Mouse (Mus musculus): Measurements from ENCODE around the gene Tenm3.

Tenm3 gene

DNA sequence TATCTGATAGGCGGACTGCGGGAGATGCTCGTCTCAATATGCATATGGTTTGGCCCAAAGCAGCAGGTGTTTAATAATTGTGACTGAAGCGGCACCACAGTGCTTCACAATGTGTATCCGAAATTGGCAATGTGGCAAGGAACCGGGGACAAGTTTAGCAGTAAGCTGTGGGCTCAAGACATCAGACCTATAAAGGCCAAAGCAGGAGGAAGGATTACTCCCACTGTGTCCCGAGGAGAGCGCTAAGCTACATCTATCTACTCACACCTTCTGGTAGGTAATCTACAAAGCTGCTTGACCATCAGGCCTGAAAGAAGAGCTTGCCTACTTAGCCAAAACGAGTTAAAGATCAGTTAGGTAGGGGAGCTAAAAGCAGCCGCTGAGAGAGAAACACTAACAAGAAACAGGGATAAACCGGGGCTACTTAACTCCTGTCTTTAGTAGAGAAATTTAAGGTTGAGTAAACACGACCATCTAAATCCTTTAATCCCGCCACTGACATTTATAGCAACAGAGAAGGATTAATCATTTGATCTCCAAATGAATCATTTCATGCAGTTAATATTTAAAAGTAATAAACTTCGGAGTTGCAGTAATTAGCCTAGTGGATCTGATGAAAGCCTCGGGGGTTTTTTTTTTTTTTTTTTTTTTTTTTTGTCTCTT, 188.2 kb downstream of the Tenm3 start:
- no peak for DNase-seq

DNA sequence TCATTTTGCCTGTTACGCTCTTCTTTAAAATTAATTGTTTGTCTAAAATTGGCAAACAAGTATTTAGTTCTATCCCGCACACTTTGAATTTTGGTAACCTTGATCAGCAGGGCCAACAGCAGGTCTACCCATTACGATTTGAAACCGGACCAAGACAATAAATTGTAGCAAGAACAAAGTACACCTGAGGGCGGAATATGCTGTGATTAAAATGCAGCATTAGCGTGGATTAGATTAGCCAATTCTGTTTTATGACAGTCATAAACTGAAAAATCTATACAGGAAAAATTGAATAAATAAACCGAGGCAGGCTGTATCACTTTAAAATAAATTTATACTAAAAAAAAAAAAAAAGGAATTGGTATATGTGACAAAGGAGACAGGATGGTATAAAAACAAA, 193.9 kb downstream of the Tenm3 start:
- DNase-seq, result no peak

DNA sequence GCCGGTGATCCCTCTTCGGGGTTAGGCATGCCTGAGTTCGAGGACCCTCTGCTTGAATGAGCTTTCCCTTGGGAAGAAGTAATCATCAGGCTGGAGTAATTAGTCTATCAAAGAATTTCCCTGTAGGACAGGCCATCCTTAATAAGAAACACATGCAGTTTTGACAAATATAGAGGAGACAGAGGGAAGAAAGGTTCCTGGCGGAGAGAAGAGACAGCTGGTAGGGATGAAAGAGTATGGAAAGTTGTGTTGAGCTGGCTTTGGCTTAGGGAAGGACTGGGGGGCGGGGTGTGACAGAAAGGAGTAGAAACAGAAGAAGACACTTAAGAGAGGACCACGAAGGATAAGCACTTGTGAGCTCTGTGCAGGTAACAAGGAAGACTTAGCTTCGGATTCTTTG, 194.3 kb downstream of the Tenm3 start:
- DNase-seq, result no peak

DNA sequence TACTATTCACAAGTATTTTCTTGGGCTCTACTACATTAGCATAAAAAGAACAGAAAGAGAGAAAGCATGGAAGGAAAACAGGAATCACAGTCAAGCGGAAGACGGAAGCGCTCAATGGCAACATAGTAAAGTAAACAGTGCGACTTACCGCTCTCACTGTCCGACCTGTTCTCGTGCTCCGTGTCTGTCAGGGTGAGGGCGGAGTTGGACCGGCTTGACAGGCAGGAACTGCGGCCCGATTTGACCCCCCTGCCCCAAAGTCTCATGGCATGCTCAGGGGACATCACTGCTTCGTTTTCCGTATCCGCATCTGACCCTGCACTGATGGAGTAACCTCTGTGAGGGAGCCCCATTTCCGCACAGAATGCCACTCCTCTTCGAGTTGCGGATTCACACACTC, 197.6 kb downstream of the Tenm3 start:
- no peak for DNase-seq

DNA sequence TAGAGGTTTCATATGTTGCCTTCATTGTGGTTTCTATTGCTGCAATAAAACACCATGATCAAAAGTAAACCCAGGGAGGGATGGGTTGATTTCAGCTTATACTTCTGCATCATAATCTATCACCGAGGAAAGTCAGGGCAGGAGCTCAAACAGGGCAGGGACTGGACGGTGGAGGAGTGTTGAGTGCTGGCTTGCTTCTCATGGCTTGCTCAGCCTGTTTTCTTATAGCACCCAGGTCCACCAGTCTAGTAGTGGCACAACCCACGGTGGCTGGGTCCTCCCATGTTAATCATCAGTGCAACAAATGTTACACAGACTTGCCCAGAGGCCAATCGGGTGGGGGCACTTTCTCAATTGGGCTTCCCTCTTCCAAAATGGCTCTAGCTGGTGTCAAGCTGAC, 205.6 kb downstream of the Tenm3 start:
- DNase-seq, result no peak

DNA sequence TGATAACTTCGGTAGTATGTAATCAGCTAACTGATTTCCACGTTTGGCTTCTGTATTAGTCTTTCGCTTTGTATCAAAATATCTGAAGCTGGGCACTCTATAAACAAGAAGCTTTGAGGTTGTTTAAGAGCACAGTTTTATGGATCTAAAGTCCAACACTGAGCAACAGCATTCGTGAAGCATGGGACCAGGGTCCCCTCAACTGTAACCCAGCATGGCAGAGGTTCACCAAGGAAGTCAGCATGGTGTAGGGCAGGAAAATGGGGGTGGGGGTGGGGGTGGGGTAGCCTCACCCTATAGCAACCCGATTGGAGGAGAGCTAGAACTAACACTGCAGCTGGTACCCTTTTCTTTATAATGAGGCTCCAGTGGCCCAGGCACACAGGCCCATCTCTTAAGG, 206.8 kb downstream of the Tenm3 start:
- DNase-seq, result no peak

DNA sequence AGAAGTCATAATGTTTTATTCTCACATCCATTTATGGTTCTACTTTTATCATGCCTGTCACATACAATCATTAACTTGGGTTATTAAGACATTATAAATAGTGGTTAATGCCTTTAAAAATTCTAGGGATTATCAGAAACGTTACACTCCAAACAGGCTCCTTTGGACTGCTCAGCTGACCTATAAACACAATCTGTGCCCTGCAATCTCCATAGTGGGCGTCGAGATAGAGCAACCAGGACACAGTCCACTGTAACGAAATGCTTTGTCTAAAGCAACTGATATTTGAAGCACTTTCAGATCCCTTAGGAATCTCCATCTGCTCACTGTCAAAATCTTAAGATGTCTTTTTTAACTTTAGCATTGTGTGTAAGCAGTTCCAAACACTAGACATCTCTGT, 207.9 kb downstream of the Tenm3 start:
- DNase-seq, result no peak

DNA sequence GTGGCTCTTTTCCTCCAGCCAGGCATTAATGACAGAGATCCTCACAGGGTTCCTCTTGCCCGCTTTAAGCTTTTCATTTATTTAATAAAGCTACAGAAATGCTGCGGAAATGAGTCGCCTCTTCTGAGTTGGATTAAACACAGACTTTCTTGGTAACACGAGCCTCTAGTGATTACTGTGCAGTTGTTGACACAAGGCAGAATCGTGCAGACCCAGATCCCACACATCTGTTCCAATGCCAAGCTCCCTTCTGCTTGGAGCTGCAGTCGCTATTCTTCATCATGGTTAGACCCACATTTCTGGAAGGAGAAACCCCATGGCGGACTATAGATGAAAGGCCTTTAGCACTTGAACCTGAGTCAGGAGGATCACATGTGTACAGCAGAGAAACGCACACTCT, 210.3 kb downstream of the Tenm3 start:
- DNase-seq, result no peak

DNA sequence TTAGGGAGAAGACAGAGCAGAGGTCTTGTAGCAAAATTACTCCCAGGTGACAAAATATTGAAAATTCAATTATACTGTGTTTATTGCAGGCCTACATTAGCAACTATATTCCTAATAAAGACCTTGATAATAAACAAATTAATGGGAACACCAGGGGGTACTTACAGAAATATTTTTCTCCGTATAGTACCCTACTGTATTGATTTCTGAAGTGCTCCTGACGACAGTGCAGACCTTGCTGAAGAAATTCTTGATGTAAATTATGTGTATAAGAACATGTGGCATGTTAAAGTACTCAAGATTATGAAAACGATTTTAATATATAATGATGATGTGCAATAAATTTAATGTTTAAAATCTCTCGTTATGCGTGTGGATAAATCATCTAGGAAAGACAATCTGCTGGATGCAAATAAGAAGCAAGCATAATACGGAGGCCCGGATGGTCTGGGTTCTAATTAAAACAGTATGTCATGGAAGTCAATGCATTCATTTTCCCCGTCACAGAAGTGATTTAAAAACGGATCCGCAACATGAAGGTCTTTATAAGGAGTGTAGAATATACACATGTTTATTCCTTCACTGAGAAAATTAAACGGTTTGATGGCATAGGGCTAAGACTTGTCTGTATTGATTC, 221.1 kb downstream of the Tenm3 start:
- DNase-seq, result no peak

DNA sequence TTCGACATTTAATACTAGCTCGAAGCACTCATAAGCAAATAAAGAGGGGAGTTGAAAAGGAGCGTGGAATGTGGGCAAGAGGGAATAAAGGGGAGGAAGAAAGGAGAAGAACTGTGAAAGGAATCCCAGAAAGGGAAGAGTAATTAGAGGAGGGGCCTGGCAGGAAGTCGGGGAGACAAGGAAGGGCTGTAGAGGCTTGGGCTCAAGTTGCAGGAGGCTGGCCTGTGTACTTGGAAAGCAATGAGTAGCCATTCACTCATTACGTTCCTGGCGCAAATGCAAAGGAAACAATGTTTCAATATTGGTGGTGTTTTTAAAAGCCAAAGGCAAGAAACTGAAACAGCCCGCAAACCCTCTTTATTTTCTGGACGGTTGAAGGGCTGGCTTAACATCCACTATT, 228.7 kb downstream of the Tenm3 start:
- no peak for DNase-seq

DNA sequence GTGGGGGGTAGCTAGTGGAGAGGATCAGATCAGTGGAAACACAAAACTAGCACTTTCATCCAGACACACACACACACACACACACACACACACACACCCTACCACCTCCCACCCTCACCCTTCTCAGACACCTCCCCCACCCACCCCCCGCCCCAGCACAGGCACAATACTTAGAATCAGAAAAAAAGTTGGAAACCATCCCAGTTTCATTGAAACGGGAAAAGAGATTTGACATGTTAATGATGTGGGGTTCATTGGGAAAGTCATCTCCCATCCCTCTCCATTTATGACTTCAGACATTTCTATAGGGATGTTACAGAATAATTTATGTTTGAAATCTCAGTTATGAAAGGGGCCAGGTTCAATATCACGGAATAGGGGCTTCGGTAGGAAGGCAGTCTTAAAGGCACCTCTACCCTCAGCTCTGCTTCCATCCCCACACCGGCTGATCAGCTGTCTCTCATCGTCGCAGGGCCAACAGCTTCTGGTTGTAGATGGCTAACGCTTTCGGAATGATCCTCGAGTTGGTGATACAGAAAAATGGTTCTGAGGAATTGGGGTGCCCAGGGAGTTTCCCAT, 231.7 kb downstream of the Tenm3 start:
- no peak for DNase-seq

DNA sequence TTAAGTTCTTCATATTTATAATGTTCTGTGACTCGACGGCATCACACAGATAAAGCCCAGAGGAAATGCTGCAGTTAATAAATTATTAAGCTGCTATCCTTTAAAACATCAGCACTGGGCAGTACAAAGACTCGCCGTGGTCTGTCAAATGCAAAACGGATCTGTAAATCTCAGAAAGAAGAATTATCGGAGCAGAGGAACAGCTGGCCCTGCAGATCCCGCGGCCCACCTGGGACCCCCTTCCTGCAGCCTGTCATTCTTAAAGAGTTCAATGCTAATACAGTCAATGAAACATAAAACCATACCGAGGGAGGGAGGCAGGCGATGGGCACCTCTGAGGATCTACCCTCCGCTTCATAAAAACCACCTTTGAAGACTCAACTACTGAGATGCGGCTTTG, 232.6 kb downstream of the Tenm3 start:
- DNase-seq, result no peak

DNA sequence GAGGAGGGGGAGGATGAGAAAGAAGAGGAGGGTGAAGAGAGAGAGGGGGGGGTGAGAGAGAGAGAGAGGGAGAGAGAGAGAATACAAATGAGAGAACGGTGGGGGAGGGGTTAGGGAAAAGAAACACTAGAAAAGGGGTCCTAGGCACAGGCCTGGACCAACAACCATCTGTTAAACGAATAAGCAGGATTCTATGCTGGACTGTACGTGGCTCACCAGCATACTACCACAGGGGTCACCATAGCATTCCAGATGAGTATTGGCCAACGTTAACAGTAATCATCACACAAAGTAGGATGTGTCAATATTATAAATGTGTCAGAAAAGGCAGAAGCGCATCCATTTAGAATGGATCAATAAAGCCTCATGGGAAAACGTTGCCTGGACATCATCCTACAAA, 233.4 kb downstream of the Tenm3 start:
- no peak for DNase-seq

DNA sequence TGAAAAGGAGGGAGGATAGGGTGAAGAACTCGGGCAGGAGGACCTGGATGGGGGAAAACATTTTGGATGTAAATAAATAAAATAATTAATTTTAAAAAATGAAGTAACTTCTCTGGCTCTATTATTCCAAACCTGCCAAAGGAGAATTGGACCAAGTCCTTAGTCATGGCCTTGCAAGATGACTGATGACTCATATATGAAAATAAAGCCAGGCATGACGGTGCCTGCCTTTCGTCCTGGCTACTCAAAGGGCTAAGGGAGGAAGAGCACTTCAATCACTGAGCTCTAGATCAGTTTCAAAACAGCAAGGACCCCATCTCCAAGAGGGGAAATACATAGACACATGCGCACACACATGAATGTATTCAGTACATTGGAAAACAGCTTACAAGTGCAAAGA, 234.1 kb downstream of the Tenm3 start:
- DNase-seq, result no peak

DNA sequence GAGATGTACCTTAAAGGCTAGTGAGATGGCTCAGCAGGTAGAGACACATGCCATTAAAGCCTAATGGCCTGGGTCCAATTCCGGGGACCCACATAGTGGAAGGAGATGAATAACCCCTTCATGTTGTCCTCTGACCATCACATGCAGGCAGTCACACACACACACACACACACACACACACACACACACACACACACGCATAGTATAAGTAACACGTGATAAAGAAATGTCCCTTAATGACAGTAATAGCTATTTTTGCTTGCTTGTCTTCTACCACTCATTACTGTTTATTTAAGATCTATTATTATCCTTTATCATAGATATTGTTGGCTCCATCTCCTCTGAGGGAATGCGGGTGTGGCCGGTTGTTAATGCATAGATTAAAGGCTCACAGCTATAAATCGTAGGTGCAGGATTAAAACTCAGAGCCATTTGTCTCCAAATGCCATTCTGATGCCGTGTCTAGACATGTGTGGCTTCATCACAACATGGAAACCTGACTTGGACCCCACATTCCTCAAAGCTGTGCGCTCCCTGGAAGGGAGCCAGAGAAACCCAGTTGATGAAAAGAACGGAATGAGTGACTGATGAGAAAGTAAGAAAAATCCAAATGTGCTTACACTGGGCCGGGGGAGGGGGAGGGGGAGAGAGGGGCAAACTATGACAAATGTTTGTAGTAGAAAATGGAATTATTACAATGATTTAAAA, 239.4 kb downstream of the Tenm3 start:
- DNase-seq, result no peak

DNA sequence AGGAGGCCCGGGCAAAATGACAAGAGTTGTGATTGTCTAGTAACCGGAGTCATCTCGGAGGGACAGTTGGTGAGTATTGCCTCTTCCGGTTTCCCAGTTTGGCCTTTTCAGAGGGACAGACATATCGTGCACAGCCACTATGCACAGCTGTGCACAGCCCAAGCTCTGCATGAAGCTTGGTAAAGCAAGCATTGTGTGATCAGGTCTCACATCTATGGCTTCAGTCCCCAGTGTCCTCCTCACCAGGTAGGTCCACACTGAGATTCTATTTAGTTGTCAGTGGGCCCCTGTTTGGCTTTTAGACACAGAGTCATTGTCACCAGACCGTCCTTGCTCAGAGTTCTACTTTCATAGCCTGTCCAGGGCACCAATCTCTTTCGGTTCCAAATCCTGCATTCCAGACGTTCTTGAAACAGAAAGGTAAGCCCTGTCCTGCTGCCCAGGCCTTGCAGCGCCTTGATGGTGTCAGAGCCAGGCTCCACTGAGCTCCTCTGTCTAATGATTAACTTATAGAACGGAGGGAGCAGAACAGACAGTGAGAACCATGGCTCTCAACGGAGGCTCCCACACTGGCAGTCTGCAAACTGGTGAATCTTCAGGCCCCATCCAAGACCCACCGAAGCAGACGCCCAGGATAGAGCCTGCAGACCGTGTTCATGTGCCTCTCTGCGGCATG, 240.4 kb downstream of the Tenm3 start:
- no peak for DNase-seq

DNA sequence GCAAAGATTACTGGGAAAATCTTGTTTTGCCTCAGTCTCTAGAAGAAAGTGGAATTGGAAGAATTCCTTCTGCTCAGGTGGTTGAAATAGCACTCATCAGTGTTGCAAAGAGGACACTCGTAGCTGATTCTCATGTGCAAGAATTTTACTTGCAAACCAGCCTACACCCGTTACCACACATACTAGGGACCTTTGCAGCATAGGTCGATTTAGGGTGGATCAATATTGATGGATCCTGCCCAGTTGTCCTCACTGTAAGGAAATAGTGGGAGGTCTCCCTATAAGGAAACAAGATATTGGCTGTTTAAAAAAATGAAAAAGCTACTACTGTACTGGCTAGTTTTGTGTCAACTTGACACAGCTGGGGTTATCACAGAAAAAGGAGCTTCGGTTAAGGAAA, 242.1 kb downstream of the Tenm3 start:
- DNase-seq, result no peak

DNA sequence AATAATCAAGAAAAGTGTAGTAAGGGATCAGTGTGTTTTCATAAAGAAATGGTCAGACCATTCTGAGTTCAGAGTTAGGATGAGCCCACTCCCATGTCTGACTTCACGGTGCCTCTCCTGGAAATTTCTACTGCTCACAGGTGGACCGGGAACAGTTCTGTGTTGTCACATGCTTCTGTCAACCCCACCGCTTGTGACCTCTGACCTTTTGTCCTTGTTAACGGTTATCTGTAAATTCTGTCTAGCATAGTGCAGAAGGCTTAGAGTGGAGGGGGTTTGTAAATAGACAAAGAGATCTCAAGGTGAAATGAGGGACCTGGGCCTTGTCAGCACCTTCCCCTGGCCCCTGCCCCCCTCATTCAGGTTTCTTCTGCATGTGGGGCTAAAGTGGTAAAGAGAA, 244.7 kb downstream of the Tenm3 start:
- DNase-seq, result no peak

DNA sequence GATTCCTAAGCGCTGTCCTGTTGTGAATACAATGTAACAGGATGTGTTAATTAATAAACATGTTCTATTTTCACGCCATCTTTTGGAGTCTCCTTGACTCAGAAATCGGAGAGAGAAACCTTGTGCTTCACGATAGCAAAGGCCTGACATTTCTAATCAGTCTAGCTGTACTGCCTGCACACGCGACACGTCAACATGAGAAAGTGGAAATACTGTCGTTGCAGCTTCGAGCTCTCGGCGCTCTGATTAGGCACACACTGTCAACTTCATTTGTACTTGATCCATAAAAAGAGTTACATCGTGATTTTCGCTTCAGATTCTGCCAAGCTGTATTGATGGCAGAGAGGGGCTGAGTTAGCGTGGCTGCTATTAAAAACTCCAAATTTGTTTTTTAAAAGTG, 247.4 kb downstream of the Tenm3 start:
- DNase-seq, result no peak

DNA sequence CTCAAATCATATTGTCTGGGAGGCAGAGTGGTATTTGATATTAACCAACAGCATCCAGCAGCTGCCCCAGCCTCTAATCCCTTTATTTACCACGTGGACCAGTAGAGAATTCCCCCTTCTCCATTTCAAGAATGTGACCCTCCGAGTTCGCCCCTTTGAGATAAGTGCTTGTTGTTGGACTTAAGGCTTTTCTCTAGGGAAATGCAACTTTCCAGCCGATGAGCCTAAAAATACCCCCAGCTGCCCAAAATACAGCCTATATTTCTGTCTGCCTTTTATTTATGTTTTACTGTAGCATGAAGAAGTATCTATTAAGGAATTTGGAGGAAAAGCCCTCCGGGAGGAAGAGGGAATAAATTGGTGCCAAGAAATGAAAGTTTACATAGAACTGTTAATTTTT, 251.9 kb downstream of the Tenm3 start:
- DNase-seq, result no peak

DNA sequence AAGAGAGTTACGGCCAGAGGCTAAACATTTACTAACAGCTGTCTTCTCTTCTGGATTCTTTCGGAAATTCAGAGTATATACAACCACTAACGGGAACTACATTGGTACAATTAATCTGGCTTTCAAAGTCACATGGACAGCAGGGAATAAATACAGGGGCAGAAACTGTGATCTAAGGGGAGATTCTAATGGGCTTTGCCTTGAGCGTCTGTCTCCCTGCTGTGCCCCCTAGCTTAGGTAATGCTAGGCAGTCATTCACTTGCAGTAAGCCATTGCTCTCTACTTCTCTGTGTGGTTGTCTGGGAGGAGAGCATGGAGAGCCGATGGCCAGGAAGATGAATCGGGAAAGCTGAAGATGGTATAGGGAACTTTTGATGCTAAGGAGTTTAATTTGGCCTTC, 264.0 kb downstream of the Tenm3 start:
- DNase-seq, result no peak

DNA sequence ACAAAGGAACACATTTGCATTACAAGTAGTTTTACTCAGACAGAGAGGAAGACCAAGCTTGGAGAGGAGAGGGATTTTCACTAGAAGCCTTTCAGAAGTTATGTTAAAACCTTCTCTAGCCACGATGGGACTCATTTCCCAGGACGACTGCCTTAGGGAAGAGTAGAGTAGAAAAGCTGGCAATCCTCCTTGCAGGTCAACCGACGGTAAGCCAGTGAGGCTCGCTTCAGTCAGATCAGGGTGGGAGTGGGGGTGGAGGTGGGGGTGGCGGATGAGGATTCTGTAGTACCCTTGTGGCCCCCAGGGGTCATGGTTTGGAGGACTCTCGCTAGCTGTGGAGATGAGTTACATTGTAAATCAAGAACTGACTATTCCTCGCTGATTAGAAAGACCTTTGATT, 264.6 kb downstream of the Tenm3 start:
- no peak for DNase-seq

DNA sequence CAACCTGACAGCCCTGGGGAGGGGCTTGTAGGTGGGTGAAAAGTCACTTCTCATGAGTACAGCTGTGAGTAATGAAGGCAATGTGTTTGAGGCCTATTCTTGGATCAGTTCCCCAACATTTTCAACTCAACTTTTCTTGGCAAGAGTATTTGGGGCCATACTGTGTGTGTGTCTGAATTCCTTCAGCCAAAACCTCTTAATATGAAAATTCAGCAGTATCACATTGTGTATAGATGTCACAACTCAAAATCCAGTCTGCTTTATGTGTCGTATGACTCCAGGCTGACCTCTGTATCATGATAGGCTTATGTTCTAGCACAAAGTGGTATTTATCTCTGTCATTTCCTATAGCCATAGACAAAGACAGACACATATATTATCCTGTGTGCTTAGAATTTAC, 270.8 kb downstream of the Tenm3 start:
- DNase-seq, result no peak

DNA sequence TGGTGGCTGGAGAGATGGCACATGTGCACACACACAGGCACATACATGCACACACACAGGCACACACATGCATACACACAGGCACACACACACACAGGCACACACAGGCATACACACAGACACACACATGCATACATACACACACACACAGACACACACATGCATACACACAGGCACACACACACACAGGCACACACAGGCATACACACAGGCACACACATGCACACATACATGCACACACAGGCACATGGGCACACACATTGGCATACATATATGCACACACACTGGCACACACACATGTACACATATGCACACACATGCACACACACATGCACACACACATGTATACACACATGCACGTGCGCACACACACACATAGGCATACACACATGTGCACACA, 271.4 kb downstream of the Tenm3 start:
- DNase-seq, result no peak
